Mouse (Mus musculus) G1E (cell line): ENCODE data around the gene Ankrd40. TPM values are rescaled to one million over a fixed set of nuclear protein-coding genes. Genes with fewer than 3 reads are reported as not detected.
A peak's percentile ranks its signal among the peaks of the same experiment; 100 is the strongest.

Experiments
- ATAC-seq: 2 replicates; pipeline ENCODE4 v1.8.0; 2016; ENCODE audit warnings: mild to moderate bottlenecking; ENCODE audit not compliant: insufficient number of reproducible peaks, poor library complexity, low FRiP score, severe bottlenecking; ENCODE audit errors: extremely low read depth
- DNase-seq: peaks from one replicate; pipeline ENCODE4 v3.0.0; 2012; ENCODE audit warnings: low spot score
- H3K27me3 ChIP-seq: 2 replicates; pipeline ENCODE4 v1.6.1; 2012; ENCODE audit warnings: mild to moderate bottlenecking, low read length, inconsistent platforms; ENCODE audit not compliant: insufficient read depth
- H3K36me3 ChIP-seq: replicated peaks from 2 replicates; pipeline ENCODE3; 2012; ENCODE audit warnings: mild to moderate bottlenecking, inconsistent platforms
- H3K4me1 ChIP-seq: 2 replicates; pipeline ENCODE4 v1.6.1; 2012; ENCODE audit warnings: low read depth, low read length, inconsistent platforms, mixed read lengths; ENCODE audit not compliant: insufficient read depth
- H3K4me3 ChIP-seq: 2 replicates; pipeline ENCODE4 v1.5.1; 2012; ENCODE audit warnings: low read depth, mild to moderate bottlenecking, inconsistent platforms, low read length, moderate library complexity, mixed read lengths
- H3K9me3 ChIP-seq: replicated peaks from 2 replicates; pipeline ENCODE4 v1.6.1; 2012; ENCODE audit warnings: inconsistent platforms
- CTCF ChIP-seq: IDR thresholded peaks from 2 replicates; pipeline ENCODE4 v1.5.1; 2012; ENCODE audit warnings: low read depth, low read length, inconsistent platforms, mixed read lengths
- GATA1 ChIP-seq: IDR thresholded peaks from 2 replicates; pipeline ENCODE4 v1.6.1; 2012; ENCODE audit warnings: borderline replicate concordance, low read length, inconsistent platforms, mixed read lengths
- GATA2 ChIP-seq: IDR thresholded peaks from 2 replicates; pipeline ENCODE4 v1.6.1; 2012; ENCODE audit warnings: low read depth, low read length, inconsistent platforms, borderline replicate concordance
- POLR2AphosphoS5 ChIP-seq: IDR thresholded peaks from 2 replicates; pipeline ENCODE4 v1.6.1; 2012; ENCODE audit warnings: low read depth, low read length, inconsistent platforms; ENCODE audit not compliant: insufficient replicate concordance
- TAL1 ChIP-seq: conservative IDR thresholded peaks from 2 replicates; pipeline ENCODE4 v1.6.1; 2012; ENCODE audit warnings: low read depth, low read length, inconsistent platforms, mixed read lengths
- polyA plus RNA-seq: library from polyadenylated mRNA; stranded (reverse); fragments of >175 nt; gene quantifications from 2 replicates; pipeline ENCODE4 v1.2.3, GENCODE M21; 2012
- total RNA-seq, 2 experiments: library from RNA; stranded (forward) in 1 of 2; stranded (reverse) in 1 of 2; fragments of 200-1000 nt in 1 of 2; fragments of >200 nt in 1 of 2; fragmentation: Nextera tagmentation in 1 of 2; gene quantifications; 2 replicates each; pipeline ENCODE4 v1.2.3; 2014 to 2017

Ankrd40 gene
- total and polyA plus RNA-seq, 3 experiments = 34.4 to 75.8 (median 46.4) TPM

DNA sequence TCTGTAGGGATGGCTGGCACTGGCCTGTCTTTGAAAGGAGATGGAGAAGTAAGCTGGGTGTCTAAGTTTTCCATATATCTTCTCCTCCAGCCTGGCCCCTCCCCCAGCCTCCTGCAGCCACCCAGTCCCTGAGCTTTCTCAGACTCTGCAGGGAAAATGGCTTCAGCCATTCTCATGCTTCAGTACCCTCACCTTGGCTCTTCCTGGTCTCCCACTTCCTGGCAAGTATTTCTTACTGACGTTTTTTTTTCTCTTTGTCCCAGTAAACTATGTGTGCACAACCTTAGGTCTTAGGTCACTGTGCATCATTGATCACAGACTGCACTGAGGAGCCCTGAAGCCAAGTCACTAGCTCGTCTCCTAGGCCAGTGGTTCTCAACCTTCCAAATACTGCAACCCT, 51.3 kb downstream of the Ankrd40 start:
- H3K9me3 ChIP-seq = no peaks in the 10 kb centered on the region
- TF ChIP-seq TAL1 (no peak), GATA2 (no peak), GATA1 (no peak), POLR2AphosphoS5 (no peak), CTCF (no peak)
- ATAC-seq = no peak
- H3K36me3 ChIP-seq = no peaks in the 10 kb centered on the region
- peaks cover 12% of the 10 kb centered on the region for H3K27me3 ChIP-seq
- H3K4me1 ChIP-seq = no peaks in the 10 kb centered on the region
- no peak for DNase-seq
- no peak overlapping the region for H3K4me3 ChIP-seq

- Histone ChIP-seq H3K4me3 (no peak overlapping the region), H3K36me3 (no peaks in the 10 kb centered on the region), H3K27me3 (peaks cover 9% of the 10 kb centered on the region), H3K9me3 (no peaks in the 10 kb centered on the region), H3K4me1 (no peaks in the 10 kb centered on the region)
- TF ChIP-seq POLR2AphosphoS5 (no peak), CTCF (no peak), GATA2 (no peak), TAL1 (no peak), GATA1 (no peak)
- ATAC-seq (no peak), DNase-seq (no peak)
These were observed 51.9 kb downstream of the Ankrd40 start for GRCm38 (mm10) chr11:94379736-94380135.

DNA sequence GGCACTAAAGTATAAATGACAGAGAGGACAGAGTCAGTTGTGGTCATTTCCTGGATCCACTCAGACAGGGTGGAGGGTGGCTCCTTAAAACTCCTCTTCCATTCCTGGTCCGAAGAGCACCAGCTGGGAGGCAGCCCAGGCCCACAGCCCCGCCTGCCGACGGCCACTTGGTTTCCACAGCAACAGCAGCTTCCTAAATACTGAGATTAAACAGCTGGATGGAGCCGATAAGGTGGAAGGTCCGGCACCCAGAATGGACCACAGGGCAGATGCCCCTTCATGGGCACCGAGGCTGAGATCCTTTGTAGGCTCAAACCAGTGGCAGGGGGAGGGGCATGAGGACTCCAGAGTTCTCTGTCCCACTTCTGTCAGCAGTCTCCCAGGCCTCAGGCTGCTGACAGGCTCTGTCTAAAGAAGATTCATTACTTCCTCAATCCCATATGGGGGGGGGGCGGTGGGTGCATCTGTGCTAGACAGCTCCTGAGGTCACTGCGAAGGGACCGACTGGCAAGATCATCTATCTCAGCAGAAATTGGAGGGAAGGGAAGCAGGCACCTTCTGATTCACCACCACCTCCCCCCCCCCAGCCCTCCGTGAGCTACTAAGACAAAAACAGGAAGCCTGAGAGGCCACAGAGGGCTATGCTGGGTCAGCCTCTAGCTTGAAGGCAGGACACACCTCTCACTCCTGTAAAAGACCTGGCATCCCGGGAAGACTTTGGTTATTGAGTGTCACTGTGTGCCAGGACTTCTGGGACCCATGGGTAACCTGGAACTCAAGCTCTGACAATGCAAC, 58.4 kb downstream of the Ankrd40 start:
- H3K27me3 ChIP-seq = peaks cover 21% of the 10 kb centered on the region
- TF ChIP-seq CTCF (no peak), POLR2AphosphoS5 (no peak), TAL1 (no peak), GATA2 (no peak), GATA1 (no peak)
- ATAC-seq = 0 out of 2 replicates have a peak, but pooled peaks have one; percentile 15
- no peak for DNase-seq
- H3K4me3 ChIP-seq = no peak overlapping the region
- H3K9me3 ChIP-seq = no peaks in the 10 kb centered on the region
- H3K4me1 ChIP-seq = peaks cover 6% of the 10 kb centered on the region; the same call in 1 of the 2 replicates
- H3K36me3 ChIP-seq = no peaks in the 10 kb centered on the region

DNA sequence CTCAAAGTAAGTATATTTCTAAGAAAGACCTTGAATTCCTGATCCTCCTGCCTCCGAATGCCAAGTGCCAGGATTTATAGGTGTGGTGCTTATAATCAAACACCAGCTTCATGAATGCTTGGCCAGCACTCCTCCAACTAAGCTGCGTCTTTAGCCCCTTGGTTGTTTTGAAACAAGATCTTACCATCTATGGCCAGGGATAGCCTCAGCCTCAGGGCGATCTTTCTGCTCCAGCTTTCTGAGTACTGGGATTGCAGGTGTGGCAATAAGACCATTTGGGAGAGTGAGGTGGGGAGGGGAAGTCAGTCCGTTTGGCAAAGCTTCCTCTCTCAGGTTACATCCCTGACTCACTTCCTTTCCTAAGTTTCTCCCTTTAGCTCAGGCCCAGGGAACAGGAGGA, 60.0 kb downstream of the Ankrd40 start:
- H3K27me3 ChIP-seq = peaks cover 23% of the 10 kb centered on the region
- no peaks in the 10 kb centered on the region for H3K9me3 ChIP-seq
- ATAC-seq (no peak), DNase-seq (no peak)
- peaks cover 6% of the 10 kb centered on the region; the same call in 1 of the 2 replicates for H3K4me1 ChIP-seq
- H3K4me3 ChIP-seq = no peak overlapping the region
- no peaks in the 10 kb centered on the region for H3K36me3 ChIP-seq
- TF ChIP-seq CTCF = no peak
- no peak for TF ChIP-seq GATA1
- TF ChIP-seq POLR2AphosphoS5 = no peak
- no peak for TF ChIP-seq TAL1
- TF ChIP-seq GATA2 = no peak

DNA sequence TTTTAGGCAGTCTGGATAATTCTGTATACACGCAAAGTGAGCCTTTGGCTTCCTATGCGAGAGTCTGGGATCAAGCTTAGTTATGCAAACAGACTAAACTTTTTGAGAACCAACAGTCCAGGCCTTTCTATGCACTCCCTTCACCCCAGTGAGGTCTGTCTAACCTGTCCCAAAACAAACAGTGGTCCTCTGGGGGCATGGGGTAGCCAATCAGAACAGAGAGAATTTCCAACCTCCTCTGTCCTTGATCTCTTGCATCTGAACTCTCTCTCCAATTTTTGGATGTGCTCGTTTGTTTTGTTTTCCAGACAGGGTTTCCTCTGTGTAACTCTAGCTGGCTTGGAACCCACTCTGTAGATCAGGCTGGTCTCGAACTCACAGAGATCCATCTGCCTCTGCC, 61.2 kb downstream of the Ankrd40 start:
- TF ChIP-seq POLR2AphosphoS5 (no peak), TAL1 (no peak), CTCF (no peak), GATA1 (no peak), GATA2 (no peak)
- H3K4me3 ChIP-seq = no peak overlapping the region
- DNase-seq (no peak), ATAC-seq (no peak)
- H3K9me3 ChIP-seq = no peaks in the 10 kb centered on the region
- H3K27me3 ChIP-seq = peaks cover 26% of the 10 kb centered on the region
- no peaks in the 10 kb centered on the region for H3K36me3 ChIP-seq
- peaks cover 6% of the 10 kb centered on the region; the same call in 1 of the 2 replicates for H3K4me1 ChIP-seq

DNA sequence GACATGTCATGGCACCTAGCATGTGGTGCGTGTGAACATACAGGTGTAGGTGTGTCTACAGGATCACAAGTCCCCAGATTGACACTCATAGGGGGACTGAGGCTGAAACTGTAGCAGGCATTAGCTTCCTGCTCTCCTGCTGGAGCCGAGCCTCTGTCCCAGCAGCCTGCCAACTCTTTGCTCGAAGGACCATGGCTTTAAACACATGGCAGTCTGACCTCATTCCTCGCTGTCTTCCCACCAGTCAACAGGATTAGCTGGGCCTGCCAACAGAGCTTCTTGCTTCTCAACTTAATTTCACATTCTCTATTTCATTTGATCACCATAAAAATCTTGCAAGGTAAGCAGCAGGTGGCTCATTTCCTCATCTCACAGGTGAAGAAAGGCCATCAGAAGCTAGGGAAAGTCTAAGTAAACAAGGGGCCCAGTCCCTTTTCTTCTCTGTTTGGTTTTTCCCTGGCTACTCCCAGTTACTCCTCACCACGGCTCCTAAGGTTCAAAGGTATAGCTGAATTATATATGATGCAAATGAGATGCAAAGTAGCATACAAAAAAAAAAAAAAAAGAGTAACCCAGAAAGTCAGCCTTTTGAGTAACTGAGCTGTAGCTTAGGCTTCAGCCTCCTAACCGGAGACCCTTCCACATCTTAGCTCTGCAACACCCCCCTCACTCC, 62.1 kb downstream of the Ankrd40 start:
- peaks cover 34% of the 10 kb centered on the region for H3K27me3 ChIP-seq
- no peak for DNase-seq
- TF ChIP-seq GATA1 (no peak), CTCF (no peak), TAL1 (no peak), GATA2 (no peak), POLR2AphosphoS5 (no peak)

More for the DNA sequence above, 62.1 kb downstream of the Ankrd40 start:
- no peaks in the 10 kb centered on the region for H3K36me3 ChIP-seq
- H3K9me3 ChIP-seq = no peaks in the 10 kb centered on the region
- peaks cover 6% of the 10 kb centered on the region; the same call in 1 of the 2 replicates for H3K4me1 ChIP-seq
- no peak for ATAC-seq
- H3K4me3 ChIP-seq = no peak overlapping the region
